Mouse (Mus musculus): Measurements from ENCODE around the gene Rnaseh2a.

The Rnaseh2a gene

GRCm38 (mm10) chr8:84969241-84970134 is at the start of gene Rnaseh2a, which contains the start of the genes Gm49661 and Prdx2:
TSS of gene Rnaseh2a (minus strand) at chr8:84969767.
TSS of gene Gm49661 (minus strand) at chr8:84969433.
TSS of gene Prdx2 (plus strand) at chr8:84969587.
- CTCF ChIA-PET, result interaction anchor here (0.7 to 1.5 kb wide), 2 partner anchors 21 to 47 kb away, joined by 3 to 4 read pairs; partner anchors contain the start of gene Hook2

DNA sequence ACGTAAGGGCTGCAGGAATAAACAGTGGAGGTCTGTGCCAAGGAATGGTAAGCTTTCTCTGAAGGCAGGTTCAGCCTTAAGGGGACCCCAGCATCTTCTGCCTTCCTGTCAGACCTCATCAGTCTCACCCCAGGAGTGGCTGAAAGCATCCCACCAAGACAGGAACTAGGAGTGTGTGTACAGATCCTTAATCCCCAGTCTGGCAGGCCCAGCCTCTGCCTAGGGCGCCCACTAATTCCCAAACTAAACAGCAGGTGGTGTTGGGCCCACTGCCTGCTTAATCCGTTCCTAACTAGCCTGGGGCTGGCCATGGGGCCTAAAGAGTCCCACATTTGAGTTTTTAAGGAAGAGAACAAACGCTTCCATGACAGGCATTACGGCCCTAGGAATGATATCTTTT is 47.6 kb upstream of the Rnaseh2a start:
- CTCF ChIA-PET, result no interaction called here

GRCm38 (mm10) chr8:85016724-85017123 is 47.2 kb upstream of the Rnaseh2a start:
- CTCF ChIA-PET, result interaction anchor here (0.6 to 0.7 kb wide), 2 partner anchors 48 to 100 kb away, joined by 4 read pairs; partner anchors contain the start of genes Gm49661 and Prdx2

DNA sequence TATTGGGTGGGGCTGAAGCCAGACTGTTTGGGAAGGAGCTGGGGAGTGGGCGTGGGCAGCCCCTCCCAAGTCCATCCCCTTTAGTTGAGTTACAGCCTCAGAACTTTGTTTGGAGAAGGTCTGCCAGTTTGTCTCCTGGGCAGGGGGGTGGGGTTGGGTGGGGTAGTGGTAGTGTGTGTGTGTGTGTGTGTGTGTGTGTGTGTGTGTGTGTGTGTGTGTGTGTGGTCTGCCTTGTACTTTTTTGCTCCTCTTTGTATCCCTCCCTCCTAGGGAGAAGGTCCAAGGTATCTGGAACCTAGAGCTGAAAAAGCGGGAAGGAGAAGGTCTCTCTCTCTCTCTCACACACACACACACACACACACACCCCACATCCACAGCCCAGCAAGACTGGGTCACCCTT is 44.9 kb upstream of the Rnaseh2a start, which contains the start of gene Best2:
Gene Best2, minus strand, starts transcription at position 101 of the 400 bp plus-strand sequence.
- CTCF ChIA-PET, result no interaction called here

DNA sequence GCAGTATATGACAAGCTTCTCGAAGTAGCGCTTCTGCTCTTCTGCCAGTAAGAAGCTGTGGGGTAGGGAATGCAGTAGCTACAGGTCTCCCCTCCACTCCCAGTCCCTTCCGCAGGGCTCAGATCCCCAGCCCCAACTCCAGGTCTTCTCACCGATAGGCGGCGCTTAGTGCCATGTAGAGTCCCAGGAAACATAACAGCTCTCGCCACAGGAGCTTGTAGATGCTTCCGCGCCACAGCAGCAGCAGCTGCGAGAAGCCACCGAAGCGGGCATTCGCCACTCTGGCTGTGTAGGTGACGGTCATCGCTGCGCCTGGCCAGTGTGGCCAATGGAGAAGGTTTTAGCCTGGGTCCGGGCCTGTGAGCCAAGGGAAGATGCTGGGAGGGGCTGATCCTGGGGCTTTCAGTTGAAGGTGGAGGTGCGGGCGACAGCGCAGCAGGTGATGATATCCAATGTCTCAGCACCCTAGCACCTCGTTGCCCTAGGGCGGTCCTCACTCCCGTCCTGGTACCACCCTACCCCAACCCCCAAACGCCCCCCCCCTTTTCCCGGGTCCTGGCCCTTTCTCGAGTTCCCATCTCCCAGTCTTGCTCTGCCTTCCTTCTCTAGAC is 43.8 kb upstream of the Rnaseh2a start:
- CTCF ChIA-PET, result interaction anchor here (1.1 kb wide), 1 partner anchor 63 kb away, joined by 11 read pairs; no protein-coding TSS in a partner anchor

DNA sequence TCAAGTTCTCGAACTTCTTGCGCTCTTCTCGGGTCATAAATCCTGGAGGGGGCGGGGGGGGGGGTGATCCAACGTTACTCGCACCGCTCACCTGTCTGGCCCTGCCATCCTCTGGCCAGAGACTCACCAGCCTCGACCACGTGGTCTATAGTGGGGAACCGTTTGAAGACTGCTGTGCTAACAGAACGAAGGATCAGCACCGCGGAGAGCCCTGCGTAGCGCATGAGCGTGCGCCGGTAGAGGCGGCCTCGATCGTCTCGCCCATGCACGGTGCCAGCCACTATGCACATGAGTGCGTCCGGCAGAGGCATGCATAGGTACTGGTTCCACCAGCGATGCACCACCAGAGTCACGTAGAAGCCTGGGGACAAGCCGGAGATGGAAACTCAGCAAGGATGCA is 41.7 kb upstream of the Rnaseh2a start:
- CTCF ChIA-PET, result no interaction called here

DNA sequence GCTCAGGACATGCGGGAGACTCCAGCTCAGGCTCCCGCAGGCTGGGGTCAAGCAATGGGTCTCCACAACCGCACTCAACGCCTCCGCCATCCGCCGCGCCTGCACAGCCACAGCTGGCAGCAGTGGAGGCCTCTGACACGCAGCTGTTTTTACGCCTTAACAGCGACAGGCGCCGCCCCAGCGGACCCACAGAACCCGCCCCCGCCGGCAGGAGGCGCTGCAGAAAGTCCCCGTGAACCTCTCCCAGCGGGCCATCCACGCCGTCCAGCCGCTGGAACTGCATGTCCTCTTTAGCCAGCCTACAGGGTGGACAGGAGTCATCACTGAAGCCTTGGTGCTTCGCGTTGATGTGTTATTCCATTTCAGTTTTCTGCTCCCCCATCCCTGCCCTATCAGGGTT is 38.1 kb upstream of the Rnaseh2a start:
- CTCF ChIA-PET, result no interaction called here

DNA sequence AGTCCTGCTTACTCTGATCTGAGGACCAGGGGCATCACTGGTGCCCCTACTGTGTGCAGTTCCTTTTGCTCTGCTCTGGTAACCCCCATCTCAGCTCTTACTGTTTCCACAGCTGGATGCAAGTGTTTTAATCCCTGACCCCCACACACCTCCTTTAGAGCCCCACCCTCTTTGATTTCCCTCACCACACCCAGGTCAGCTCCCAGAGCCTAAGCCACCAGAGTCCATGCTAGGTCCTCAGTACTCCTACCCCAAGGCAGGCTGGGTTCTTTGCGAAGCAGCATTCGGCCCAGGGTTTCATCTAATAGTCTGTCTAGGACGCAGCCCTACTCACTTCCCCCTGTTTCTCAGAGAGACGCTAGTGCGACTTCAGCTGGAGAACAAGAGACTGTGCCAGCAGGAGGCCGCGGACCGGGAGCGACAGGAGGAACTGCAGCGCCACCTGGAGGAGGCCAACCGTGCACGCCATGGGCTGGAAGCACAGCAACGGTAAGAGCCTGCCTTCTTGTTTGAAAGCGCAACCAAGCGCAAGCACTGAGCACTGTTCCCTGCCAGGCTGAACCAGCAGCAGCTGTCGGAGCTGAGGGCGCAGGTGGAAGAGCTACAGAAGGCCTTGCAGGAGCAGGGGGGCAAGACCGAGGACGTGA is 28.2 kb upstream of the Rnaseh2a start:
- CTCF ChIA-PET, result interaction anchor here (0.7 to 4.2 kb wide), 3 partner anchors 23 to 409 kb away, joined by 3 to 19 read pairs (median 4); no protein-coding TSS in a partner anchor

- CTCF ChIA-PET, result interaction anchor here (4.2 kb wide), 1 partner anchor 22 kb away, joined by 19 read pairs; no protein-coding TSS in a partner anchor
Observed at GRCm38 (mm10) chr8:84996978-84997377, 27.4 kb upstream of the Rnaseh2a start.

DNA sequence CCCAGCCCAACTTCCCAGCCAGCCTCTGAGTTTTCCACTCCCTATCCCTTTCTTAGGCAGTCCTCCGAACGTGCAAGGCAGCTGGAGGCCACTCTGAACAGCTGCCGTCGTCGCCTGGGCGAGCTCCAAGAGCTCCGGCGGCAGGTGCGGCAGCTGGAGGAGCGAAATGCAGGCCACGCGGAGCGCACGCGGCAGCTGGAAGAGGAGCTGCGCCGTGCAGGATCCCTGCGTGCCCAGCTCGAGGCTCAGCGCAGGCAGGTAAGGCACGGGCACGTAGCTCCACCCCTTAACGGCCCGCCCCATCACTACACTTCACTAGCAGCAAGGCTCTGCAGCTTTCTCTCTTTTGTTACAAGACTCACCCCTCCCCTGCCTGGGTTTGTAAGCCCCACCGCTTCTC is 26.1 kb upstream of the Rnaseh2a start:
- CTCF ChIA-PET, result interaction anchor here (4.2 kb wide), 1 partner anchor 21 kb away, joined by 19 read pairs; no protein-coding TSS in a partner anchor

DNA sequence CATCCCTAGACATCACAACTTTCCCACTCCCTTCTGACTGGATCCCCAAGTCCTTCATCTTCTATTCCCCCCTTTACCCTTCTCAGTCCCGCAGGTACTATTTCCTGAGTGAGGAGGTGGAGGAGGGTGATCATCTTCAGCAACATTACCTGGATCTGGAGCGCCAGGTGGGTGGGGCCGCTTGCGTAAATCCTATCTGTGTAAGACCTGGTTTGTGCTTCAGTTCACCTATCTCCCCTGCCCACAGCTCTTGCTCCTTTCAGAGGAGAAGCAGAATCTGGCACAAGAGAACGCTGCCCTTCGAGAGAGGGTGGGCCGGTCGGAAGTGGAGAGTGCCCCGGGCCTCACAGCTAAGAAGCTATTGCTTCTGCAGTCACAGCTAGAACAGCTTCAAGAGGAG is 24.8 kb upstream of the Rnaseh2a start:
- CTCF ChIA-PET, result interaction anchor here (0.7 kb wide), 1 partner anchor 20 kb away, joined by 4 read pairs; no protein-coding TSS in a partner anchor

DNA sequence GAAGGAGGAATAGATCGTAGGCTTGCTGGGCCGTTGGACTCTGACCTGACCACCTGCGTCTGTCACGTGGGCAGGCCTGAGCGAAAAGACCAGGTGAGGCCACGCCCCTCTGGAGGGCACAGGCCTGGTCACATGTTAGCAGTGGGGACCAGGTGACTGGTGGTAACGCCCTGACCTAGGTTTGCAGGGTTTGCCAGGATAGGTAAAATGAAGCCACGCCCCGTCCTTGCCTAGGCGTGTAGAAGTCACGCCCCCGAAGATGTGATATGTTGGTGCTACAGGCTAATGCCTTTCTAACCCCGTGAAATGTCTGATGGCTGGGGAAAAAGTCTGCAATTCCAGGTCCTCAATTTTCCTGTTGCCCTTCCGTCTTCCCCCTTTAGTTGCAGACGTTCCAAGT is 21.3 kb upstream of the Rnaseh2a start:
- CTCF ChIA-PET, result interaction anchor here (1.1 to 8.0 kb wide), 2 partner anchors 14 to 22 kb away, joined by 3 to 113 read pairs; partner anchors contain the start of genes Gm49661, Junb and Prdx2

- CTCF ChIA-PET, result interaction anchor here (0.6 to 8.0 kb wide), 5 partner anchors 9 to 503 kb away, joined by 3 to 113 read pairs (median 3); partner anchors contain the start of genes Gm49661, Junb, Prdx2 and Syce2
Observed at GRCm38 (mm10) chr8:84990349-84990748, 20.8 kb upstream of the Rnaseh2a start, which contains the start of gene Hook2. TSS of gene Hook2 (plus strand) at chr8:84990603.

DNA sequence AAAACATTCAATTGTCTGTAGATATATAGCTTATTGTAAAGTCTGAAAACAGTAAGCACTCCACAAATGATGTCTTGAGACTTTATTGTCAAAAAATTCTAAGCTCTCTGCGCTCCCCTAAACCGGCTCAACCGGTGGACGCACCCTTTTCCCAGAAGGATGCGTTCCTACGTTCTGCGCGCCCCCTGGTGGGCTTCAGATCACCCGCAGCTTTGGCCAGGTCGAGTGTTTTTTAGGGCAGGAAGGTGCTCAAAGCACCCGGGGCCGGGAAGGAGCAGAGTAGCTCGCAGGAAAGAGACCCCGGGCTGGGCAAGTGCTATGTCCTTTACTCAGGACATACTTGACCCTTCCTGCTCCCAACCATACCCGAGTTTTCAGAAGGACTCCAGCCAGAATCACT is 20.2 kb upstream of the Rnaseh2a start:
- CTCF ChIA-PET, result interaction anchor here (0.6 to 8.0 kb wide), 5 partner anchors 9 to 504 kb away, joined by 3 to 113 read pairs (median 3); partner anchors contain the start of genes Gm49661, Junb, Prdx2 and Syce2

- CTCF ChIA-PET, result interaction anchor here (0.6 to 8.0 kb wide), 5 partner anchors 8 to 118 kb away, joined by 3 to 113 read pairs (median 4); partner anchors contain the start of genes Junb, Syce2 and Wdr83
Observed at GRCm38 (mm10) chr8:84989311-84989731, 19.8 kb upstream of the Rnaseh2a start.

DNA sequence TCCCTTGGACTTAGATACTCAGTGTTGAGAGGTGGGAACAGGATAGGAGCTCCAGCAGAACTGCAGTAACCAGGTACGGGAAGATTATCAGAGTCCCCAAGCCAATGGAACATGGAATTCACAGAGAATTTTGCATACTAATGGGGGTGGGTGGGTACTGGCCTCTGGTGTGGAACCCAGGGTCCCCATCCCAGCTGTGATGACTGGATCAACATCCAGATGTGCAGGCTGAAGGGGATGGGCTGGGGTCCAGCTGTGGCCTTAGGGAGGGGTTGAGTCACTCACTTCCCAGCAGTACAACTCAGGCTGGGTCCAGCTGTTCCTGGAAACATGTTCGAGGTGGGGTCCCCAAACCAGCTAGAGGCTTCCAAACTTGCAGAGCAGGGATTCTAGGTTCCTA is 18.3 kb upstream of the Rnaseh2a start:
- CTCF ChIA-PET, result interaction anchor here (0.9 to 8.0 kb wide), 2 partner anchors 12 to 21 kb away, joined by 4 to 113 read pairs; partner anchors contain the start of gene Junb

- CTCF ChIA-PET, result interaction anchor here (0.6 to 8.0 kb wide), 2 partner anchors 11 to 20 kb away, joined by 4 to 113 read pairs; partner anchors contain the start of gene Junb
Observed at GRCm38 (mm10) chr8:84987388-84987787, 17.8 kb upstream of the Rnaseh2a start.

GRCm38 (mm10) chr8:84986379-84986945 is 16.9 kb upstream of the Rnaseh2a start:
- CTCF ChIA-PET, result interaction anchor here (8.0 kb wide), 1 partner anchor 10 kb away, joined by 113 read pairs; the partner anchor contains the start of gene Junb

DNA sequence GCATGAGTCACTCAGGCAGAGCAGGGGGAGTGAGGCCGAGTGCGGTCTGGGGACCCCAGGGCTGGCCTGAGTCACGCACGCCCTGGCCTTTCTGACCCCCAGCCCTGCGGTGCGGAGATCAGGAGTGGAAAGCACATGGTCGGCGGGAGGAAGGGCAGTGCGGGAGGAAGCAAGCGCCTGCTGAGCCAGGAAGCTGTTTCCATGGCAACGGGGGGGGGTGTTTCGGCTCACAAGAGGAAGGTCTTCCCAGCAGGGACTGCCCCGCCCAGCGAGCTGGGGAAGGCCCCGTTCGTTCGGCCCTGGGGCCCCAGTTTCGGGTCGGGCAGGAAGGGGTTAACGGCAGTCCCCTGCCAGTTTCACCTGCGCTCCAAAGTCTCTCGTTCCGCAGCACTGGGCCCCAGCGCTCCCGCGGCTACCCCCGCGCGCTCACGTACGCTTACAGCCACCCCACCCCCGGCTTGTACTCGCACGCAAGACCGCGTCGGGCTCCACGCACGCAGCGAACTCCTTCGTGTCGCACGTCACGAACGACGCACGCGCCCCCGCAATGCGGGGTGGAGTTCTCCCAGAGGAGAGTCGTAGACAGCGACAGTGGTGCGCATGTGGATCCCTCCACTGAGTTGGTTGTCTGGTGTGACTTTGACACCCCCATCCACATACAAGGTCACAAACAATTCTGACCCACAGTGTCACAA is 16.3 kb upstream of the Rnaseh2a start:
- CTCF ChIA-PET, result interaction anchor here (8.0 kb wide), 1 partner anchor 9 kb away, joined by 113 read pairs; the partner anchor contains the start of gene Junb

All from spleen, embryonic (tissue).